Mouse (Mus musculus) forebrain, postnatal 0 days (tissue): Measurements from ENCODE around the gene Ctsl. TPM values are rescaled to one million over a fixed set of nuclear protein-coding genes. Genes with fewer than 3 reads are reported as not detected.

Source experiments
- ATAC-seq: fragments of 200-750 bp; cut with Nextera tagmentation; 2 replicates; pipeline ENCODE4 v1.8.0; 2017; ENCODE audit warnings: mild to moderate bottlenecking, moderate library complexity
- DNase-seq: peaks from one replicate; pipeline ENCODE4 v3.0.0-alpha.2; 2015
- H3K27ac ChIP-seq: fragments of 300-500 bp; sonication (generic); 2 replicates; pipeline ENCODE4 v1.5.1; 2014; ENCODE audit warnings: low read depth, mild to moderate bottlenecking, antibody characterized with exemption, low read length, moderate library complexity, mixed read lengths
- H3K27me3 ChIP-seq: fragments of 300-500 bp; sonication (generic); 2 replicates; pipeline ENCODE4 v1.6.1; 2014; ENCODE audit warnings: mild to moderate bottlenecking, low read length, mixed read lengths; ENCODE audit not compliant: insufficient read depth
- H3K36me3 ChIP-seq: fragments of 300-500 bp; sonication (generic); 2 replicates; pipeline ENCODE4 v1.6.1; 2014; ENCODE audit warnings: mild to moderate bottlenecking, moderate library complexity; ENCODE audit not compliant: insufficient read depth
- H3K4me1 ChIP-seq: fragments of 300-500 bp; sonication (generic); 2 replicates; pipeline ENCODE4 v1.6.1; 2014; ENCODE audit warnings: antibody characterized with exemption; ENCODE audit not compliant: insufficient read depth
- H3K4me2 ChIP-seq: fragments of 300-500 bp; sonication (generic); 2 replicates; pipeline ENCODE4 v1.6.1; 2014; ENCODE audit warnings: low read depth, mild to moderate bottlenecking, moderate library complexity
- H3K4me3 ChIP-seq: fragments of 300-500 bp; sonication (generic); 2 replicates; pipeline ENCODE4 v1.5.1; 2014; ENCODE audit warnings: low read depth, low read length, mixed read lengths
- H3K9ac ChIP-seq: fragments of 300-500 bp; sonication (generic); 2 replicates; pipeline ENCODE4 v1.6.1; 2014; ENCODE audit warnings: mild to moderate bottlenecking
- H3K9me3 ChIP-seq: fragments of 300-500 bp; sonication (generic); 2 replicates; pipeline ENCODE4 v1.6.1; 2016; ENCODE audit warnings: low read length
- CTCF ChIP-seq: sonication (generic); IDR thresholded peaks from 2 replicates; pipeline ENCODE4 v1.5.1; 2016; ENCODE audit warnings: antibody characterized with exemption, control low read depth, low read depth
- WGBS: fragments of 180-500 bp; shearing (Covaris S2); extraction: QIAGEN DNeasy Blood & Tissue Kit; methylation state at CpG from one replicate; pipeline ENCODE4 v1.1.7; 2014; 5-methylcytosine and 5-hydroxymethylcytosine counted together
- polyA plus RNA-seq: library from polyadenylated mRNA; unstranded; fragments of >200 nt; fragmentation: Nextera tagmentation; extraction: Ambion mirVana; gene quantifications from 2 replicates; pipeline ENCODE4 v1.2.1, GENCODE M21; 2015
- total RNA-seq: library from RNA; depleted of rRNA; stranded (reverse); fragments of >200 nt; gene quantifications from 2 replicates; pipeline ENCODE4 v1.2.3, GENCODE M21; 2014; rRNA removed

Gene Ctsl
- 138 and 149 TPM in 2 replicates for total RNA-seq
- 161 and 182 TPM in 2 replicates for polyA plus RNA-seq

DNA sequence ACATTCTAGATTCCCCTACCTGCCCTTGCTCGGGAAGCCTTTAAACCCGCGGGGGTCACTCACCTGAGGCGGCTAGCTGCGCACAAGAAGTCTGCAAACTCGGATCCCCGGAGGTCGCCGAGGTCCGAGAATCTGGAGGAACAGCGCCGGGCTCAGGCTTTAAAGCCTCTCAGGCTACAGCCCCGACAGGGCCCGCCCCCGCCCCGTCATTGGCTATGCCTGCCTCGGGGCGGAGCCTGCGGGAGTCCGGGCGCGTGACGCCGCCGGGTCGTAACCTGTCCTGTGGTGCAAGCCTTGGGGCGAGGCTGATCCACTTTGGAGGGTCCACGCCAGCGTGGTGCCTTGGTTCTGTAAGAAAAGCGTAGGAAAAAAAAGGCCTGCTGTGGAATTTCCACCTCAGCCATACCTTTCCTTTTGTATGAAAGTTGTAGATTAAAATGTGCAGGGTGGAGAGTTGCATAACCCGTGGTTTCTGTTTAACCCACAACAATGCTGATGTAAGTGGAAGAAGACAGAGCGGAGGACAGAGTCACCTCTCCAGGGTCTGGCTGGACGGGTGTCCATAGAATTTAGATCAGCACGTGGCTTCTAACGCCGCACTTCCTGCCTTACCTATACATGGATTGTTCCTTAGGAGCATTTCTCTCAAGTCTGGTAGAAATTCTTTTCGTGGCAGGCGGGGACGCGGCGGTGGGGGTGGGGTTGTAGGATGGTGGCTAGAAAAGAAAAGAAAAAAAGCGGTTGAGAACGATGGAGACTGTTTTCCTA lies at the start of gene Ctsl:
Ctsl (minus strand) TSS at position 718 of the 768 bp plus-strand sequence.
- peak within 1 kb of the TSS; percentile 76 for H3K9ac ChIP-seq
- peak within 1 kb of the TSS; percentile 81 for H3K4me3 ChIP-seq
- H3K4me1 ChIP-seq, result peaks cover 8% of the 10 kb centered on the region; the same call in 1 of the 2 replicates
- H3K9me3 ChIP-seq, result no peaks in the 10 kb centered on the region
- WGBS, result 2% methylated on average over 43 of the region's 43 CpGs
- H3K27ac ChIP-seq, result peak within 1 kb of the TSS; percentile 62
- ATAC-seq, result peak; percentile 99
- no peak for TF ChIP-seq CTCF
- DNase-seq, result peak; percentile 86
- peaks cover 12% of the 10 kb centered on the region for H3K36me3 ChIP-seq
- peak within 1 kb of the TSS; percentile 92 for H3K4me2 ChIP-seq
- no peaks in the 10 kb centered on the region for H3K27me3 ChIP-seq

GRCm38 (mm10) chr13:64416955-64417601 lies 46.4 kb upstream of the Ctsl start:
- H3K9me3 ChIP-seq, result no peaks in the 10 kb centered on the region
- DNase-seq (no peak), ATAC-seq (no peak)
- WGBS, result 46% methylated on average over 5 of the region's 5 CpGs
- H3K36me3 ChIP-seq, result no peaks in the 10 kb centered on the region
- no peak overlapping the region for H3K4me2 ChIP-seq
- no peak for TF ChIP-seq CTCF
- no peaks in the 10 kb centered on the region for H3K27me3 ChIP-seq
- H3K9ac ChIP-seq, result no peak overlapping the region
- H3K27ac ChIP-seq, result no peak overlapping the region
- H3K4me1 ChIP-seq, result no peaks in the 10 kb centered on the region
- H3K4me3 ChIP-seq, result no peak overlapping the region

GRCm38 (mm10) chr13:64415659-64416058 lies 45.0 kb upstream of the Ctsl start:
- WGBS, result 89% methylated on average over 2 of the region's 2 CpGs
- TF ChIP-seq CTCF, result no peak
- no peaks in the 10 kb centered on the region for H3K9me3 ChIP-seq
- H3K27ac ChIP-seq, result no peak overlapping the region
- no peak for ATAC-seq
- H3K4me3 ChIP-seq, result no peak overlapping the region
- H3K4me1 ChIP-seq, result no peaks in the 10 kb centered on the region
- no peak overlapping the region for H3K4me2 ChIP-seq
- no peak for DNase-seq
- no peaks in the 10 kb centered on the region for H3K36me3 ChIP-seq
- H3K9ac ChIP-seq, result no peak overlapping the region
- H3K27me3 ChIP-seq, result no peaks in the 10 kb centered on the region

- no peak overlapping the region for H3K27ac ChIP-seq
- H3K4me3 ChIP-seq, result no peak overlapping the region
- DNase-seq (no peak), ATAC-seq (no peak)
- H3K27me3 ChIP-seq, result no peaks in the 10 kb centered on the region
- H3K9ac ChIP-seq, result no peak overlapping the region
- 86% methylated on average over 2 of the region's 2 CpGs for WGBS
- H3K4me2 ChIP-seq, result no peak overlapping the region
- no peaks in the 10 kb centered on the region for H3K4me1 ChIP-seq
- TF ChIP-seq CTCF, result no peak
- H3K36me3 ChIP-seq, result no peaks in the 10 kb centered on the region
- H3K9me3 ChIP-seq, result no peaks in the 10 kb centered on the region
Measured at GRCm38 (mm10) chr13:64412752-64413257, 42.1 kb upstream of the Ctsl start.

DNA sequence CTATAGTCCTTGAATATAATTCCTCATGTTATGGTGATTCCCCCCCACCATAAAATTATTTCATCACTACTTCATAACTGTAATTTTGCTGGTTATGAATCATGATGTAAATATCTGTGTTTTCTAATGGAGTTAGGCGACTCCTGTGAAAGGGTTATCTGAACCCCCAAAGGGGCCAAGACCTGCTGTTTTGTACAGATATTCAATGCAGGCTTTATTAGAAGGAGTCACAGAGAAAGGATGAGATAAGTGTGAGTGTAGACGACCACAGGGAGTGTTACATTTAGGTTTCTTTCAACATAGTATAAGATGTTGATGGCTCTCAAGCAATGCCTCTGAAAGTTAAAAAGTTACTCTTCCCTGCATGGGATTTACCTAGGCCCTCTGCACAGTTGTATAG lies 40.6 kb upstream of the Ctsl start:
- WGBS, result 70% methylated on average over 2 of the region's 2 CpGs
- H3K27me3 ChIP-seq, result no peaks in the 10 kb centered on the region
- ATAC-seq, result no peak
- H3K4me1 ChIP-seq, result no peaks in the 10 kb centered on the region
- no peak overlapping the region for H3K9ac ChIP-seq
- no peak for DNase-seq
- H3K9me3 ChIP-seq, result no peaks in the 10 kb centered on the region
- no peaks in the 10 kb centered on the region for H3K36me3 ChIP-seq
- no peak overlapping the region for H3K27ac ChIP-seq
- no peak for TF ChIP-seq CTCF
- no peak overlapping the region for H3K4me2 ChIP-seq
- H3K4me3 ChIP-seq, result no peak overlapping the region

GRCm38 (mm10) chr13:64410604-64411003 lies 39.9 kb upstream of the Ctsl start:
- DNase-seq, result no peak
- no peaks in the 10 kb centered on the region for H3K4me1 ChIP-seq
- no peak for ATAC-seq
- no peak overlapping the region for H3K4me3 ChIP-seq
- WGBS, result 82% methylated on average over 5 of the region's 5 CpGs
- H3K27ac ChIP-seq, result no peak overlapping the region
- TF ChIP-seq CTCF, result no peak
- no peaks in the 10 kb centered on the region for H3K27me3 ChIP-seq
- no peak overlapping the region for H3K4me2 ChIP-seq
- no peaks in the 10 kb centered on the region for H3K9me3 ChIP-seq
- no peak overlapping the region for H3K9ac ChIP-seq
- no peaks in the 10 kb centered on the region for H3K36me3 ChIP-seq

DNA sequence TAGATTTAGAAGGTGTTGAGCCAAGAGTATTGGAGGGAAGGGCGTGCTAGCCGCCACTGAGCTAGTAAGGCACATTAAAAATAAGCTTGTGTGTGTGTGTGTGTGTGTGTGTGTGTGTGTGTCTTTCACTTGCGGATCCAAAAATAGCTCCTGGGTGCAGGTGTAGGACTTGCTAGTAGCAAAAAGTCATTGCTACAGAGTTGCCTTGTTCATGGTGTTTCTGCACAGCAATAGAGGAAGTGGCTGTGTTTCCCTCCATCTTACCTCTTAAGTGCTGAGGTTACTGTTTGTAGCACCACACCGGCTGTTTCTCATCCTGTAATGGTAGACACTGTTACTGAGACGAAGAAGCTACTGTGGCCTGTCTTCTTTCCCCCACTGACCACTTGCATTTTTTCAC lies 37.3 kb upstream of the Ctsl start:
- Histone ChIP-seq H3K9me3 (no peaks in the 10 kb centered on the region), H3K4me1 (no peaks in the 10 kb centered on the region), H3K4me3 (no peak overlapping the region), H3K27ac (no peak overlapping the region), H3K27me3 (no peaks in the 10 kb centered on the region), H3K4me2 (no peak overlapping the region), H3K36me3 (no peaks in the 10 kb centered on the region), H3K9ac (no peak overlapping the region)
- no peak for DNase-seq
- ATAC-seq, result no peak
- 91% methylated on average over 5 of the region's 5 CpGs for WGBS
- no peak for TF ChIP-seq CTCF
